Mouse (Mus musculus): ENCODE data around the gene Ankfn1. TPM values are rescaled to one million over a fixed set of nuclear protein-coding genes. Genes with fewer than 3 reads are reported as not detected.

Ankfn1 gene
- total RNA-seq, 1 experiment from 2014 or later, result not detected

DNA sequence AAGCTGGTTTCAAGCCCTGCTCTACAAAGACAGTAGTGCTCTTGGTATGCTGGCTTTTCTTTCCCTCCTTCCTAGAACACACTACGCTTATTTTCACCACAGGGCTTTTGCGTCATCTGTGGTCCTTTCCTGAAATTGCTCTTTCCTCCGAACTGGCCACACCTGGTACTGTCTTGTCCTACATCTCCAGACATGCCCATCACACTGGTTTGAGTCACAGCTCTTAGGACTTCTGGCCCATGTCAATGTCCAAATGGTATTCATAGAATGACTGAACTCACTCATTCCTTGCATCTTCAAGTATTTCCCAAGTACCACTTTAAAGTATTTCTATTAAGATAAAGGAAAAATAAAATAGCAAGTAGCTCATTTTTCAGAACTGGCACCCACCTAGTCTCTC, 416.6 kb downstream of the Ankfn1 start:
- no peak for ATAC-seq (replicated peaks in 1 of 2; ENCODE audit: insufficient read depth in 1 of 2, low FRiP score in 2 of 2, low TSS enrichment in 1 of 2, low read depth in 1 of 2, poor library complexity in 2 of 2, severe bottlenecking in 2 of 2)

DNA sequence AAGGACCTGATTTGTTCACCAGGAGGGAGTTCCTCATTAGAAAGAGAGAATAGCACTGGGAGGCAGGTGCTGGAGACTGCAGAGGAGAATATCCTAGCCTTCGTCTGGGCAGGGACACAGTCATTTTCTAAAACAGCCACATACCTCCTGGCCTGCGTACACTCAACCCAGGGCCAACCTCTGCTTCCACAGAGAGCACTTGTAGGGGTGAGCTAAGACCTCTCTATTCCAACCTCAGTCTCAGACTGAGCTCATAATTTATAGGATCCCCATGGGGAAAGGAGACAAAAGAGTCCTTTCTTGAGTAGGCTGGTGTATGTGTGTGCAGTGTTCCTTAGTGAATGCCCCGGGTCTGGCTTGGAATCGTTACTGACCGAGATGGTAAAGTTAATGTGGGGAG, 418.9 kb downstream of the Ankfn1 start:
- no peak for ATAC-seq (replicated peaks in 1 of 2; ENCODE audit: insufficient read depth in 1 of 2, low FRiP score in 2 of 2, low TSS enrichment in 1 of 2, low read depth in 1 of 2, poor library complexity in 2 of 2, severe bottlenecking in 2 of 2)

DNA sequence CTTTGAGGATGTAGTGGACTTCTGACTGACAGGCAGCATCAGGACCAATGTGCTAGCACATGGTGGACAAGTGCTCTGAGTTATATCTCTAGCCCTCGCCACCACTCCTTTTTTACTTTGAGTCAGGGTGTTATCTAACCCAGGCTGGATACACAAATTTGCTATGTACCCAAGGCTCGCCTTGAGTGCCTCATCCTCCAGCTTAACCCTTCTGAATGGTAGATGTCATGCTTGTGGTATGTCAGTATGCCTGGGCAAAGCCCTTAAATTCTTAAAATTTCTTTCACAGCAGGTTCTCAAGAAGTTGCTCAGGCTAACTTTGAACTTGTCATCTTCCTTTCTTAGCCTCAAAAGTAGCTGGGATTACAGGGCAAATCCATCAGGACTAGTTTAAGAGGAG, 421.0 kb downstream of the Ankfn1 start:
- ATAC-seq (replicated peaks in 1 of 2; ENCODE audit: insufficient read depth in 1 of 2, low FRiP score in 2 of 2, low TSS enrichment in 1 of 2, low read depth in 1 of 2, poor library complexity in 2 of 2, severe bottlenecking in 2 of 2), result no peak

DNA sequence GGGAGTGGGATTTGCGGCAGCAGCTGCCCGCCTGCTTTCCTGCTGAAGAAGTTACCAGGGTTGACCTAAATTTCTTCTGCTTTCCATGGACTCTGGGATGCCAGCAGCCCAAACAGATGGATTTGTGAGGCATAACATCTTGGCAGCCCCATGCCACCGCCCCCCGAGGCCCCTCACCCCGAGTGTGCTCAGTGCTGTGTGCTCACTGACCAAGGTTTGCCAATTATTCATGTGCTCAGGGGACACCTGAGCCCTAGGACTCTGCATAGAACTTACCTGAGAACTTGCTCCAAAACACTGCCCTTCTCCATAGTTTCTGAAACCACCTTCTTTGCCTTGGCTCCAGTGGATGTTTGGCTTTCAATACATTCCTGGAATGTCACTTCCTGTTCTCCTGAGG, 421.4 kb downstream of the Ankfn1 start:
- ATAC-seq (replicated peaks in 1 of 2; ENCODE audit: insufficient read depth in 1 of 2, low FRiP score in 2 of 2, low TSS enrichment in 1 of 2, low read depth in 1 of 2, poor library complexity in 2 of 2, severe bottlenecking in 2 of 2), result no peak

DNA sequence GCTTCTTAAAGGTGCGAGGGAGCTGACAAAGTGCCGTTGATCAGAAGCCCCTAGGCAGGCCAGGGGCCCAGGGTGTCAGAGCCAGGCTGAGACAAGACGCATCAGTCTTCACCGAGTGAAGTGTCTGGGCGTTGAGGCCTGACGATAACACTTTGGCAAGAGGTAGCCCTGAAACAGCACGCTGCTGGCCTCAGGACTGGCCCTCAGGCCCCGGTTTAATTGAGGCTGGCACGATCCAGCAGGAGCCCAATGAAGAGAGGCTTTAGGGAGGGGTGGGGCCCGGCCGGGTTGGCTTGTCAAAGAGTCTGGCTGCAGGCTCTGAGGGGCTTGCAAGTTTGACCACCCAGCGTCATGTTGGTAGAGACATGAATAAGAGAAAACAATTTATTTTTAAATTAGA, 437.2 kb downstream of the Ankfn1 start:
- ATAC-seq (replicated peaks in 1 of 2; ENCODE audit: insufficient read depth in 1 of 2, low FRiP score in 2 of 2, low TSS enrichment in 1 of 2, low read depth in 1 of 2, poor library complexity in 2 of 2, severe bottlenecking in 2 of 2), result no peak

Other genes starting within 250 kb of the Ankfn1 start
- gene Pctp, start 225.2 kb upstream of the Ankfn1 start, total RNA-seq (2017), result 20.0 and 30.1 TPM in 2 replicates

Measured in hematopoietic stem cell, adult 5-6 weeks (primary cell).